Mouse (Mus musculus): ENCODE results near the gene Creb1. TPM values are rescaled to one million over a fixed set of nuclear protein-coding genes. Genes with fewer than 3 reads are reported as not detected.
"Not testable (repeated sequence)": the region's sequence is repeated elsewhere in the genome, so short reads cannot be mapped to it uniquely, and the experiment has no call there.

Creb1 gene
- total RNA-seq, 1 experiment from 2014 or later = 89.6 TPM

GRCm38 (mm10) chr1:64614801-64615345, 82.4 kb downstream of the Creb1 start:
- no peak for ATAC-seq (replicated peaks; ENCODE audit: insufficient number of reproducible peaks, low FRiP score, low TSS enrichment, poor library complexity, severe bottlenecking)

- ATAC-seq (replicated peaks; ENCODE audit: insufficient number of reproducible peaks, low FRiP score, low TSS enrichment, poor library complexity, severe bottlenecking) = no peak
Observed at GRCm38 (mm10) chr1:64615531-64615991, 83.1 kb downstream of the Creb1 start.

- ATAC-seq (replicated peaks; ENCODE audit: insufficient number of reproducible peaks, low FRiP score, low TSS enrichment, poor library complexity, severe bottlenecking) = no peak
Observed at GRCm38 (mm10) chr1:64616076-64616475, 83.6 kb downstream of the Creb1 start.

GRCm38 (mm10) chr1:64616531-64616880, 84.1 kb downstream of the Creb1 start:
- ATAC-seq (replicated peaks; ENCODE audit: insufficient number of reproducible peaks, low FRiP score, low TSS enrichment, poor library complexity, severe bottlenecking) = no peak; the same call in 1 of the 2 replicates

- peak; percentile 65 for ATAC-seq (replicated peaks; ENCODE audit: insufficient number of reproducible peaks, low FRiP score, low TSS enrichment, poor library complexity, severe bottlenecking)
Observed at GRCm38 (mm10) chr1:64616881-64617714, 84.7 kb downstream of the Creb1 start, which contains the start of gene Mettl21a. TSS of gene Mettl21a (minus strand) at chr1:64617242.

GRCm38 (mm10) chr1:64617715-64617984, 85.2 kb downstream of the Creb1 start:
- ATAC-seq (replicated peaks; ENCODE audit: insufficient number of reproducible peaks, low FRiP score, low TSS enrichment, poor library complexity, severe bottlenecking) = no peak

GRCm38 (mm10) chr1:64618226-64618625, 85.8 kb downstream of the Creb1 start:
- no peak for ATAC-seq (replicated peaks; ENCODE audit: insufficient number of reproducible peaks, low FRiP score, low TSS enrichment, poor library complexity, severe bottlenecking)

GRCm38 (mm10) chr1:64621116-64621515, 88.7 kb downstream of the Creb1 start:
- ATAC-seq (replicated peaks; ENCODE audit: insufficient number of reproducible peaks, low FRiP score, low TSS enrichment, poor library complexity, severe bottlenecking) = no peak

- no peak for ATAC-seq (replicated peaks; ENCODE audit: insufficient number of reproducible peaks, low FRiP score, low TSS enrichment, poor library complexity, severe bottlenecking)
Observed at GRCm38 (mm10) chr1:64623558-64624435, 91.4 kb downstream of the Creb1 start.

- ATAC-seq (replicated peaks; ENCODE audit: insufficient number of reproducible peaks, low FRiP score, low TSS enrichment, poor library complexity, severe bottlenecking) = no peak
Observed at GRCm38 (mm10) chr1:64625214-64625613, 92.8 kb downstream of the Creb1 start.

GRCm38 (mm10) chr1:64631526-64631925, 99.1 kb downstream of the Creb1 start:
- ATAC-seq (replicated peaks; ENCODE audit: insufficient number of reproducible peaks, low FRiP score, low TSS enrichment, poor library complexity, severe bottlenecking) = no peak

- ATAC-seq (replicated peaks; ENCODE audit: insufficient number of reproducible peaks, low FRiP score, low TSS enrichment, poor library complexity, severe bottlenecking) = no peak
Observed at GRCm38 (mm10) chr1:64633237-64633636, 100.8 kb downstream of the Creb1 start.

GRCm38 (mm10) chr1:64635624-64636023, 103.2 kb downstream of the Creb1 start:
- no peak for ATAC-seq (replicated peaks; ENCODE audit: insufficient number of reproducible peaks, low FRiP score, low TSS enrichment, poor library complexity, severe bottlenecking)

GRCm38 (mm10) chr1:64639279-64639678, 106.8 kb downstream of the Creb1 start:
- no peak for ATAC-seq (replicated peaks; ENCODE audit: insufficient number of reproducible peaks, low FRiP score, low TSS enrichment, poor library complexity, severe bottlenecking)

- no peak for ATAC-seq (replicated peaks; ENCODE audit: insufficient number of reproducible peaks, low FRiP score, low TSS enrichment, poor library complexity, severe bottlenecking)
Observed at GRCm38 (mm10) chr1:64641069-64641468, 108.6 kb downstream of the Creb1 start.

GRCm38 (mm10) chr1:64642541-64642940, 110.1 kb downstream of the Creb1 start:
- ATAC-seq (replicated peaks; ENCODE audit: insufficient number of reproducible peaks, low FRiP score, low TSS enrichment, poor library complexity, severe bottlenecking) = not testable (repeated sequence)

- no peak for ATAC-seq (replicated peaks; ENCODE audit: insufficient number of reproducible peaks, low FRiP score, low TSS enrichment, poor library complexity, severe bottlenecking)
Observed at GRCm38 (mm10) chr1:64644513-64644912, 112.1 kb downstream of the Creb1 start.

GRCm38 (mm10) chr1:64649362-64650124, 117.1 kb downstream of the Creb1 start:
- no peak for ATAC-seq (replicated peaks; ENCODE audit: insufficient number of reproducible peaks, low FRiP score, low TSS enrichment, poor library complexity, severe bottlenecking)

GRCm38 (mm10) chr1:64653701-64654100, 121.3 kb downstream of the Creb1 start:
- ATAC-seq (replicated peaks; ENCODE audit: insufficient number of reproducible peaks, low FRiP score, low TSS enrichment, poor library complexity, severe bottlenecking) = no peak

All from monocyte, adult 5-6 weeks (primary cell).